Mouse (Mus musculus) intestine, postnatal 0 days (tissue): ENCODE data around the gene Dennd1c. TPM values are rescaled to one million over a fixed set of nuclear protein-coding genes. Genes with fewer than 3 reads are reported as not detected.

Experiments
- ATAC-seq: fragments of 200-750 bp; cut with Nextera tagmentation; 2 replicates; pipeline ENCODE4 v1.8.0; 2017; ENCODE audit warnings: mild to moderate bottlenecking, moderate TSS enrichment, moderate library complexity
- H3K27ac ChIP-seq: fragments of 300-500 bp; sonication (generic); 2 replicates; pipeline ENCODE4 v1.5.1; 2014; ENCODE audit warnings: mild to moderate bottlenecking, low read depth, low read length, moderate library complexity
- H3K27me3 ChIP-seq: fragments of 300-500 bp; sonication (generic); replicated peaks from 2 replicates; pipeline ENCODE4 v1.6.1; 2014; ENCODE audit warnings: low read length, mixed read lengths; ENCODE audit not compliant: control insufficient read depth, insufficient read depth
- H3K36me3 ChIP-seq: fragments of 300-500 bp; sonication (generic); 2 replicates; pipeline ENCODE4 v1.6.1; 2014; ENCODE audit warnings: mild to moderate bottlenecking, moderate library complexity; ENCODE audit not compliant: control insufficient read depth, insufficient read depth
- H3K4me1 ChIP-seq: fragments of 300-500 bp; sonication (generic); replicated peaks from 2 replicates; pipeline ENCODE4 v1.6.1; 2014; ENCODE audit warnings: antibody characterized with exemption, low read length, mixed read lengths; ENCODE audit not compliant: control insufficient read depth, insufficient read depth
- H3K4me2 ChIP-seq: fragments of 300-500 bp; sonication (generic); replicated peaks from 2 replicates; pipeline ENCODE4 v1.6.1; 2014; ENCODE audit warnings: low read depth, mild to moderate bottlenecking, moderate library complexity
- H3K4me3 ChIP-seq: fragments of 300-500 bp; sonication (generic); 2 replicates; pipeline ENCODE4 v1.5.1; 2014; ENCODE audit warnings: low read depth, low read length
- H3K9ac ChIP-seq: fragments of 300-500 bp; sonication (generic); 2 replicates; pipeline ENCODE4 v1.6.1; 2014; ENCODE audit warnings: mild to moderate bottlenecking, low read depth, low read length
- H3K9me3 ChIP-seq: fragments of 300-500 bp; sonication (generic); 2 replicates; pipeline ENCODE4 v1.6.1; 2016; ENCODE audit warnings: mixed run types; ENCODE audit not compliant: control insufficient read depth
- CTCF ChIP-seq: sonication (generic); IDR thresholded peaks from 2 replicates; pipeline ENCODE4 v1.5.1; 2016; ENCODE audit warnings: low read depth, mild to moderate bottlenecking, control low read depth, antibody characterized with exemption, moderate library complexity
- WGBS: fragments of 180-500 bp; shearing (Covaris S2); extraction: QIAGEN DNeasy Blood & Tissue Kit; methylation state at CpG from one replicate; pipeline ENCODE4 v1.1.7; 2014; 5-methylcytosine and 5-hydroxymethylcytosine counted together
- polyA plus RNA-seq: library from polyadenylated mRNA; unstranded; fragments of >200 nt; fragmentation: Nextera tagmentation; extraction: Ambion mirVana; gene quantifications from 2 replicates; pipeline ENCODE4 v1.2.1, GENCODE M21; 2015

Gene Dennd1c
- 5.2 and 5.3 TPM in 2 replicates for polyA plus RNA-seq

GRCm38 (mm10) chr17:57078336-57078735 lies at the start of gene Dennd1c:
TSS of gene Dennd1c (minus strand) at chr17:57078514.
- Histone ChIP-seq H3K4me2 (0 out of 2 replicates have a peak within 1 kb of the TSS, but pooled peaks have one; percentile 6), H3K27ac (no peak within 1 kb of the TSS)

GRCm38 (mm10) chr17:57125853-57126622 lies 47.7 kb upstream of the Dennd1c start:
- no peak for ATAC-seq
- H3K4me3 ChIP-seq, result no peak overlapping the region
- TF ChIP-seq CTCF, result no peak
- H3K36me3 ChIP-seq, result no peaks in the 10 kb centered on the region
- H3K4me1 ChIP-seq, result no peaks in the 10 kb centered on the region
- no peak overlapping the region for H3K27ac ChIP-seq
- no peak overlapping the region for H3K9ac ChIP-seq
- H3K27me3 ChIP-seq, result no peaks in the 10 kb centered on the region
- 61% methylated on average over 3 of the region's 3 CpGs for WGBS
- H3K9me3 ChIP-seq, result no peaks in the 10 kb centered on the region
- H3K4me2 ChIP-seq, result no peak overlapping the region

More at GRCm38 (mm10) chr17:57078336-57078735, at the start of gene Dennd1c:
- no peak for ATAC-seq
- Histone ChIP-seq H3K27me3 (no peaks in the 10 kb centered on the region), H3K4me3 (no peak within 1 kb of the TSS), H3K36me3 (no peaks in the 10 kb centered on the region), H3K4me1 (no peaks in the 10 kb centered on the region), H3K9me3 (no peaks in the 10 kb centered on the region), H3K9ac (no peak within 1 kb of the TSS; the same call in 1 of the 2 replicates)
- TF ChIP-seq CTCF, result no peak
- WGBS, result 41% methylated on average over 6 of the region's 6 CpGs

GRCm38 (mm10) chr17:57124792-57125191 lies 46.5 kb upstream of the Dennd1c start:
- WGBS, result 87% methylated on average over 4 of the region's 4 CpGs
- Histone ChIP-seq H3K4me3 (no peak overlapping the region), H3K36me3 (no peaks in the 10 kb centered on the region), H3K27me3 (no peaks in the 10 kb centered on the region), H3K9me3 (no peaks in the 10 kb centered on the region), H3K4me1 (no peaks in the 10 kb centered on the region), H3K4me2 (no peak overlapping the region), H3K9ac (no peak overlapping the region), H3K27ac (no peak overlapping the region)
- ATAC-seq, result no peak
- TF ChIP-seq CTCF, result no peak

- H3K4me2 ChIP-seq, result no peak overlapping the region
- no peaks in the 10 kb centered on the region for H3K9me3 ChIP-seq
- H3K36me3 ChIP-seq, result no peaks in the 10 kb centered on the region
- H3K9ac ChIP-seq, result no peak overlapping the region
- no peak for ATAC-seq
- TF ChIP-seq CTCF, result no peak
- 88% methylated on average over 11 of the region's 11 CpGs for WGBS
- no peak overlapping the region for H3K27ac ChIP-seq
- no peaks in the 10 kb centered on the region for H3K4me1 ChIP-seq
- no peak overlapping the region for H3K4me3 ChIP-seq
- no peaks in the 10 kb centered on the region for H3K27me3 ChIP-seq
Observed at GRCm38 (mm10) chr17:57123192-57124118, 45.1 kb upstream of the Dennd1c start.

DNA sequence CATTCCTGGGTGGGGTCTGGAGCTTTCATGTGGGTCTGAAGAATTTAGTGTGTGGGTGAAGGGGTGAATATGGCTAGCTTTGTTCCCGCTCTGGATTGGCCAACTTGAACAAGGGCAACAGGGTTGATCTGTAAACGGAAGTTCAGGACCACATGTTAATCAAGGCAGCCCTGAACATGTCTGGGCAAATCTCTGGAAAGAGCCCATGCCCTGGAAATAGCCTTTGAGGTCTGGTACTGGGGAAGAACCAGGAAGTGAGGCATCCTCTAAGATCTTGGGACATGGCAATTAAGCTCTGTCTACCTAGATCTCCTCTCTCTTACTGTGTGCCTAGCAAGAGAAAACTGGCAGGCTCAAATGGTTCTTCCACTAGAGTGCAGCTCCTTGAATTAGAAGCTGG lies 43.5 kb upstream of the Dennd1c start:
- Histone ChIP-seq H3K27ac (no peak overlapping the region), H3K9ac (no peak overlapping the region), H3K4me2 (no peak overlapping the region), H3K36me3 (no peaks in the 10 kb centered on the region), H3K4me1 (no peaks in the 10 kb centered on the region), H3K27me3 (no peaks in the 10 kb centered on the region), H3K9me3 (no peaks in the 10 kb centered on the region), H3K4me3 (no peak overlapping the region)
- no peak for ATAC-seq
- TF ChIP-seq CTCF, result no peak
- 82% methylated on average over 2 of the region's 2 CpGs for WGBS
